Mouse (Mus musculus) CH12.LX (cell line): ENCODE data around the gene Anp32a. TPM values are rescaled to one million over a fixed set of nuclear protein-coding genes. Genes with fewer than 3 reads are reported as not detected.

Source experiments
- DNase-seq: peaks from one replicate; pipeline ENCODE4 v3.0.0-alpha.2; 2013; ENCODE audit errors: extremely low read depth
- H3K27ac ChIP-seq: 2 replicates; pipeline ENCODE4 v1.5.1; 2012; ENCODE audit warnings: low read depth, mild to moderate bottlenecking, control low read depth, moderate library complexity; ENCODE audit not compliant: insufficient read depth
- H3K27me3 ChIP-seq: replicated peaks from 2 replicates; pipeline ENCODE3; 2012; ENCODE audit warnings: inconsistent platforms
- H3K36me3 ChIP-seq, 2 experiments: replicated peaks in 1 of 2; 2 replicates each; pipeline versions ENCODE3 to v1.6.1; 2012; ENCODE audit warnings: inconsistent platforms in 1 of 2, low read length in 1 of 2, mild to moderate bottlenecking in 1 of 2, mixed read lengths in 1 of 2, moderate library complexity in 1 of 2; ENCODE audit not compliant: control insufficient read depth in 1 of 2, insufficient read depth in 1 of 2
- H3K4me1 ChIP-seq, 2 experiments: 2 replicates each; pipeline ENCODE4 v1.6.1; 2012; ENCODE audit warnings: inconsistent platforms in 1 of 2, moderate library complexity in 1 of 2; ENCODE audit not compliant: insufficient read depth in 2 of 2, control insufficient read depth in 1 of 2
- H3K4me2 ChIP-seq: 2 replicates; pipeline ENCODE4 v1.6.1; 2012; ENCODE audit warnings: low read depth, mild to moderate bottlenecking, control low read depth; ENCODE audit not compliant: poor library complexity, insufficient read depth, severe bottlenecking
- H3K4me3 ChIP-seq, 3 experiments: fragments of 150-350 bp in 1 of 3; sonication (generic) in 1 of 3; replicated peaks in 1 of 3; 2 replicates each; pipeline versions ENCODE3 to v1.5.1; 2011 to 2012; ENCODE audit warnings: low read depth in 2 of 3, low read length in 2 of 3, mild to moderate bottlenecking in 2 of 3, moderate library complexity in 2 of 3, control low read depth in 1 of 3, improper control_type of control experiment in 1 of 3, inconsistent platforms in 1 of 3, mixed read lengths in 1 of 3; ENCODE audit not compliant: poor library complexity in 1 of 3
- H3K79me2 ChIP-seq: replicated peaks from 2 replicates; pipeline ENCODE4 v1.6.1; 2012; ENCODE audit warnings: mild to moderate bottlenecking, moderate library complexity; ENCODE audit not compliant: control insufficient read depth, poor library complexity, insufficient read depth, severe bottlenecking; ENCODE audit errors: extremely low read depth
- H3K9ac ChIP-seq: 2 replicates; pipeline ENCODE4 v1.6.1; 2012; ENCODE audit warnings: low read depth, mild to moderate bottlenecking, control low read depth, moderate library complexity; ENCODE audit not compliant: insufficient read depth
- H3K9me3 ChIP-seq: replicated peaks from 2 replicates; pipeline ENCODE3; 2012; ENCODE audit warnings: low read length, inconsistent platforms, mixed read lengths
- CTCF ChIP-seq, 2 experiments: IDR thresholded peaks in 1 of 2; conservative IDR thresholded peaks in 1 of 2; 2 replicates each; pipeline ENCODE4 v1.5.1; 2011 to 2012; ENCODE audit warnings: low read depth in 2 of 2, low read length in 2 of 2, improper control_type of control experiment in 1 of 2, inconsistent platforms in 1 of 2, mild to moderate bottlenecking in 1 of 2, moderate library complexity in 1 of 2
- ELF1 ChIP-seq: IDR thresholded peaks from 2 replicates; pipeline ENCODE4 v1.6.1; 2014; ENCODE audit warnings: low read depth, mild to moderate bottlenecking, inconsistent platforms, low read length, improper control_type of control experiment
- JUND ChIP-seq: conservative IDR thresholded peaks from 2 replicates; pipeline ENCODE4 v1.6.1; 2011; ENCODE audit warnings: low read depth, low read length, improper control_type of control experiment
- KAT2A ChIP-seq: IDR thresholded peaks from 2 replicates; pipeline ENCODE4 v1.6.1; 2012; ENCODE audit warnings: low read length, improper control_type of control experiment, inconsistent platforms; ENCODE audit not compliant: insufficient replicate concordance
- MXI1 ChIP-seq: IDR thresholded peaks from 2 replicates; pipeline ENCODE4 v1.6.1; 2011; ENCODE audit warnings: mild to moderate bottlenecking, low read depth, low read length, improper control_type of control experiment
- MYC ChIP-seq: IDR thresholded peaks from 2 replicates; pipeline ENCODE4 v1.6.1; 2011; ENCODE audit warnings: low read depth, mild to moderate bottlenecking, improper control_type of control experiment, low read length
- NELFE ChIP-seq: IDR thresholded peaks from 2 replicates; pipeline ENCODE4 v1.6.1; 2011; ENCODE audit warnings: low read depth, low read length, improper control_type of control experiment
- PAX5 ChIP-seq: IDR thresholded peaks from 2 replicates; pipeline ENCODE4 v1.6.1; 2012; ENCODE audit warnings: low read length, inconsistent platforms, mixed read lengths
- POLR2A ChIP-seq: IDR thresholded peaks from 2 replicates; pipeline ENCODE4 v1.6.1; 2011; ENCODE audit warnings: low read depth, mild to moderate bottlenecking, improper control_type of control experiment, low read length
- POLR2AphosphoS2 ChIP-seq: IDR thresholded peaks from 2 replicates; pipeline ENCODE4 v1.6.1; 2011; ENCODE audit warnings: low read depth, low read length, improper control_type of control experiment
- RAD21 ChIP-seq: IDR thresholded peaks from 2 replicates; pipeline ENCODE4 v1.6.1; 2011; ENCODE audit warnings: low read depth, mild to moderate bottlenecking, low read length, improper control_type of control experiment, moderate library complexity
- SIN3A ChIP-seq: IDR thresholded peaks from 2 replicates; pipeline ENCODE4 v1.6.1; 2012; ENCODE audit warnings: low read length, improper control_type of control experiment, inconsistent platforms
- TBP ChIP-seq: conservative IDR thresholded peaks from 2 replicates; pipeline ENCODE4 v1.6.1; 2011; ENCODE audit warnings: low read depth, low read length, improper control_type of control experiment
- TCF12 ChIP-seq: IDR thresholded peaks from 2 replicates; pipeline ENCODE4 v1.6.1; 2014; ENCODE audit warnings: low read depth, mild to moderate bottlenecking, inconsistent platforms, low read length, improper control_type of control experiment
- UBTF ChIP-seq: IDR thresholded peaks from 2 replicates; pipeline ENCODE4 v1.6.1; 2012; ENCODE audit warnings: low read depth, mild to moderate bottlenecking, inconsistent platforms, low read length, improper control_type of control experiment, moderate library complexity
- USF1 ChIP-seq: IDR thresholded peaks from 2 replicates; pipeline ENCODE4 v1.6.1; 2014; ENCODE audit warnings: low read depth, mild to moderate bottlenecking, inconsistent platforms, low read length, improper control_type of control experiment
- ZC3H11A ChIP-seq: IDR thresholded peaks from 2 replicates; pipeline ENCODE4 v1.6.1; 2012; ENCODE audit warnings: low read depth, mild to moderate bottlenecking, inconsistent platforms, low read length, improper control_type of control experiment
- ZKSCAN1 ChIP-seq: IDR thresholded peaks from 2 replicates; pipeline ENCODE4 v1.6.1; 2012; ENCODE audit warnings: low read depth, inconsistent platforms, low read length, improper control_type of control experiment, borderline replicate concordance
- dilution Hi-C: fragments of 300-500 bp; cut with MboI; formaldehyde crosslinking; loops from 2 replicates; pipeline ENCODE4 v1.14.3; 2020; ENCODE audit warnings: low sequenced_read_pairs; ENCODE audit not compliant: extremely low pct_unique_long_range_greater_than_20kb, extremely low pct_ligation_motif_present
- in situ Hi-C: fragments of 300-500 bp; cut with MboI; formaldehyde crosslinking; loops from 3 replicates; pipeline ENCODE4 v1.14.3; 2019; ENCODE audit warnings: low sequenced_read_pairs, low pct_ligation_motif_present, low pct_unique_long_range_greater_than_20kb, mixed read lengths
- polyA plus RNA-seq: library from polyadenylated mRNA; unstranded; fragments of >175 nt; gene quantifications from 2 replicates; pipeline ENCODE4 v1.2.1, GENCODE M21; 2012; ENCODE audit warnings: low read depth; ENCODE audit not compliant: insufficient read length
- total RNA-seq, 2 experiments: library from RNA; depleted of rRNA; stranded (reverse); fragments of 300-350 nt in 1 of 2; fragments of >200 nt in 1 of 2; gene quantifications; 2 replicates each; pipeline ENCODE4 v1.2.3; 2012 to 2014

Anp32a gene
- total and polyA plus RNA-seq, 3 experiments: 585 to 1,207 (median 869) TPM

DNA sequence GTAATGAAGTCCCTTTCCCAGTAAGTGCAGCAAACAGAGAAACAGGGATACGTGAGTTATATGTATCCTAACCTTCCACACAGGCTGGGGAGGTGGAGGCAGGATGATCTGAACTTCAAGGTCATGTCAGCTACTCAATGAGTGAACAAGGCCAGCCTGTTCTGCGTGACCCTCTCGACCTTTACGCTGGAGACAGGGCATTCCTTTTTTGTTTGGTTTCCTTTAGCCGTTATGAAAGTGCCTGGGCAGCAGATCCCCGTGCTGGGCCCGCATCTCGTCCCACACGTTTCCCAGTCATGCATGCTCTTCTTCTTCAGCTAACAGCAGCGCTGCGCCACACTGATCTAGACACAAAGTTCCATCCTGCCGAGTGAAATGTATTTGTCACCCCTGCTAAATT lies 5.7 kb upstream of the Anp32a start:
- dilution Hi-C loops: no loop called here

DNA sequence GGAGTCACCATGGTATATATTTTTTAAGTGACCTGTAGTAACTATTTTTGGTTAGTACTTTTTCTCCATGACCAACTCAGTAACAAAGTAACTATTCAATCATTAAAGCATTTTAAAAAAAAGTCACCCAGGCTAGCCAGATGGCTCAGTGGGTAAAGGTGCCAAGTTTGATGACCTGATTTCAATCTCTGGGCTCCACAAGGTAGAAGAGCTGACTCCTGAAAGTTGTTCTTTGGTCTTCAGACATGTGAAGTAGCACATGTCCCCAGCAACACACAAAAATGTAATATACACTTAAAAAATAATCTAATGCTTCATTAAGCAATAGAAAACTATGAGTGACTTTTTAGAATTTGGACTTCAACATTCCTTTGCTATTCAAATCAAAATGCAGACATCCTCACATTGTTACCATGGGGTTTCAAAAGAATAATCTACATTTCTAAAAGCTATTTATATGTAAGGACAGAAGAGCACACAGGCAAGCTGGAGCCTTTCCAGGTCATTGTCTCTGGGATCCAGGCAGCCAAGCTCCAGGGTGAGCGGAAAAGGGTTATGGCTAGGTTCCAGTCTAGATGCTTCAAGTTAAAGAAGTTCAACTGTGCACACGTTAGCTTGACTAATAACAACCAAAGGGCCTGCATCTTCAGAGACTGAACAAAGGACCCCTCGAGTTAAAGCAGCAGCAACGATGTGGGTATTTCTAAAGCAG lies 3.0 kb upstream of the Anp32a start:
- peak; percentile 70; the same call in 1 of the 2 replicates for TF ChIP-seq POLR2AphosphoS2
- TF ChIP-seq CTCF (conservative IDR thresholded peaks at IDR 0.05 in 1 of 2, IDR thresholded peaks at IDR 0.05 in 1 of 2; ENCODE audit: low read depth in 2 of 2, low read length in 2 of 2): no peak
- Histone ChIP-seq H3K36me3 (peaks cover 3 to 5% of the 10 kb centered on the region in 2 experiments), H3K27me3 (no peaks in the 10 kb centered on the region), H3K4me3 (no peak overlapping the region), H3K4me2 (no peak overlapping the region), H3K9ac (no peak overlapping the region), H3K9me3 (peaks cover 4% of the 10 kb centered on the region), H3K27ac (no peak overlapping the region), H3K4me1 (peaks cover 5 to 9% of the 10 kb centered on the region in 2 experiments), H3K79me2 (peaks cover 39% of the 10 kb centered on the region)
- in situ Hi-C loops: no loop called here
- dilution Hi-C loops: no loop called here
- DNase-seq: no peak

More for the DNA sequence above, 5.7 kb upstream of the Anp32a start:
- Histone ChIP-seq H3K9ac (no peak overlapping the region), H3K4me3 (no peak overlapping the region), H3K27me3 (no peaks in the 10 kb centered on the region), H3K79me2 (peaks cover 13% of the 10 kb centered on the region), H3K36me3 (peaks cover 3 to 5% of the 10 kb centered on the region in 2 experiments), H3K9me3 (peaks cover 4% of the 10 kb centered on the region), H3K4me2 (no peak overlapping the region), H3K27ac (no peak overlapping the region), H3K4me1 (peaks cover 5 to 9% of the 10 kb centered on the region in 2 experiments)
- DNase-seq: no peak
- in situ Hi-C loops: no loop called here
- TF ChIP-seq NELFE (no peak), KAT2A (no peak), POLR2AphosphoS2 (no peak), POLR2A (no peak), ZKSCAN1 (no peak), ELF1 (no peak), UBTF (no peak), MXI1 (no peak), TCF12 (no peak)

DNA sequence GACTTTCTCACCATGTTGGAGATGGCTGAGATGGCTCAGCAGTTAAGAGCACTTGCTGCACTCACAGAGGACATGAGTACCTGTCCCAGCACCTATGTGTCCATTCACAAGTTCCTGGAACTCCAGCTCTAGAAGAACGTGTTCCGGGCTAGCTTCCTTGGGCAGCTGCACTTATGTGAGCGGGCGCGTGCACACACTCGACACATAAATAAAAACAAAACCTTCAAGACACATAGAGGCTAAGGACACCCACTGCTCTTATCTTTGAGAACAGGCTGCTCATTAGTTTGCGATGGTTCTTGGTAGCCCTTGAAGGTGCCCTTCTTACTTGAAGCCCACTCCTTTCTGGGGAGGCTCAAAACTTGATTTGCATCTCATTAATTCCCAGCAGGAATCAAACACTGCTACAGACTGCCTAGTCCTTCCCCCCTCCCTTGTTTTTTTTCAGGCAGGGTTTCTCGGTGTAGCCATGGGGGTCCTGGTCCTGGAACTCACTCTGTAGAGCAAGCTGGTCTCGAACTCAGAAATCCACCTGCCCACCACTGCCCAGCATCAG lies 2.4 kb upstream of the Anp32a start:
- Histone ChIP-seq H3K9ac (no peak overlapping the region), H3K79me2 (peaks cover 45% of the 10 kb centered on the region), H3K9me3 (peaks cover 4% of the 10 kb centered on the region), H3K27ac (no peak overlapping the region), H3K4me3 (no peak overlapping the region), H3K27me3 (no peaks in the 10 kb centered on the region), H3K36me3 (peaks cover 3 to 5% of the 10 kb centered on the region in 2 experiments), H3K4me2 (peak overlapping the region; percentile 54), H3K4me1 (peaks cover 5 to 9% of the 10 kb centered on the region in 2 experiments)
- TF ChIP-seq RAD21 (no peak), USF1 (no peak), PAX5 (no peak), ZC3H11A (no peak), JUND (no peak), SIN3A (no peak), TCF12 (no peak), ZKSCAN1 (no peak), TBP (no peak), MYC (no peak), NELFE (no peak)
- in situ Hi-C loops: no loop called here
- dilution Hi-C loops: no loop called here
- no peak for DNase-seq
